Mouse (Mus musculus): ENCODE measurements around the gene Abhd12b. TPM values are rescaled to one million over a fixed set of nuclear protein-coding genes. Genes with fewer than 3 reads are reported as not detected.

Abhd12b gene
- not detected for total RNA-seq (2021)

DNA sequence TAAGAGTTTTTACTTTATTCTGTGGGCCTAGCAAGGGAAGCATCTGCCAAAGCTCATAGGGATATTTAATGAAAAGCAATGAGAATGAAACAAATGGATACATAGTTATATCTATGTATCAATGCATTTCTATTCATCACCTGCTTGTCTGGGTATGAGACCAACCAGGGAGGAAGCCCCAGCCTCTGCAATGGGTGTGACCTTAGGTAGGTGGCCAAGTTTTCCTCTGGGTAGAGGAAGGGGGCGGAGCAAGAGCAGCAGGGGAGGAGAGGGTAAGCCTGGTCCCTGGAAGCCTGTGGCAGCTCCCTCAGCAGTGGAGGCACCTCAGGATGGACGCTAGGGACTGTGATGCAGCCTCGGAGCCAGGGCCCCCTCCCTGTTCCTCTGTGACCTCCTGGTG is at the start of gene Abhd12b:
Gene Abhd12b, plus strand, starts transcription at position 301 of the 400 bp plus-strand sequence.
- intact Hi-C loops (cut with DNase I), result no loop called here
- no peak for DNase-seq

DNA sequence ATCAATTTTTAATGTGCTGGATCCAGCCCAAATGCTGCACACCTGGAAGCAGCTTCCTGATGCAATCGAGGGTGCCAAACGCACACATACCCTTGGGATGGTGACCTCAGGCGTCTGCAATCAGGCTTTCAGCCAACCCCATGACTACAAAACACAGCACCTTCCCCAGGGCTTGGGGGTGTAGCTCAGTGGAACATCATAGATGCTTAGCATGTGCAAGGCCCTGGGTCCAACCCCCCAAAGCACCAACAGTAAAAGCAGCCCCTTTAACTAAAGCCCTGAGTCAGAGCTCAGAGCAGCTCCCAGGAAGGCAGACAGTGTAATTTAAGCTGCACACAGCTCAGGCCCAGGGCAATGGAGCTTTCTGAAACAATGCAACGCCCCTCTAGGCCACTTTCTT is 49.7 kb upstream of the Abhd12b start:
- DNase-seq, result no peak
- intact Hi-C loops (cut with DNase I), result no loop called here

DNA sequence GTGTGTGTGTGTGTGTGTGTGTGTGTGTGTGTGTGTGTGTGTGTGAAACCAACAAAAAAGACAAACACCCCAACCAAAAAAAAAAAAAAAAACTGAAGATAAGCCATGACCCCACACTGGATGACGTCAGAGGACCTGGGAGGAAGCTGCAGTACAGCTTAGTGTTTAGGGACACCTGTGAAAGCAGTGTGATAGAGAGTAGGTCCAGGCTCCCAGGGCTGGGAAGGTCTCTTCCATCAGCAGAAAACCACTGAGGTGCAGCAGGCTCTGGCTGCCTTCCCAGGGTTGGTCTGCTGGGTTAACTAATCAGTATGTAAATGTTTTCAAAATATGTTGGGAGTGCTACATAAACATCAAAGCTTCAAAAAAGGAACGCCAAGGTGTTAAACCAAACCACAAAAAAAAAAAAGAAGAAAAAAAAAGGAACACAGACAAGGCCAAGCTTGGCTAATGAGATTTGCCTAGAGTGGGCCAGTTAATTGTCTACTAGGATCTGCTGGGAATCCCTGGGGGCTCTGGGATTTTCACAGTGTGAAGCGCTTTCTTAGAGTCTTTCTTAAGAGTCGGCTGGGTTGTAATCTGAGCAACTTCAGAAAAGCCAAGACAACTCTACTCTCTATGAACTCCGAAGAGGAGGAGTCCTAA is 49.0 kb upstream of the Abhd12b start:
- intact Hi-C loops (cut with DNase I), result no loop called here

DNA sequence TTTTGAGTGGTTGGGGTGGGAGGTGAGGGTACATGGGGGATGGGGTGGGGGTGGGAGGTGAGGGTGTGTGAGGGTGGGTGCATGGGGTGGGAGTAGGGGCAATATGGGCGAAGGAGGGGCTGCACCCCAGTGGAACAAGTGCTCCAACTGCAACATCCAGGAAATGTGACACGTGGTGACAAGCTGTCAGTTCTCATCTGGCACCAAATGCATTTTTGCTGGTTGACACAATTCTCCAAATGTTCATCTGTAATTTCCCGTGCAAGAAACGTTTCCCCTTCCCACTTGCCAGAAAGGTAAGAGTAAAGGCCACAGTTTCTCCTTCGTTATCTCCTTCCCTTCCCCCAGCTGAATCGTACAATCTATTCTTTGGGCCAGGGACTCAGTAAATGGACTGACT is 48.1 kb upstream of the Abhd12b start:
- no peak for DNase-seq
- intact Hi-C loops (cut with DNase I), result no loop called here

More for the DNA sequence above, 49.0 kb upstream of the Abhd12b start:
- no peak for DNase-seq

DNA sequence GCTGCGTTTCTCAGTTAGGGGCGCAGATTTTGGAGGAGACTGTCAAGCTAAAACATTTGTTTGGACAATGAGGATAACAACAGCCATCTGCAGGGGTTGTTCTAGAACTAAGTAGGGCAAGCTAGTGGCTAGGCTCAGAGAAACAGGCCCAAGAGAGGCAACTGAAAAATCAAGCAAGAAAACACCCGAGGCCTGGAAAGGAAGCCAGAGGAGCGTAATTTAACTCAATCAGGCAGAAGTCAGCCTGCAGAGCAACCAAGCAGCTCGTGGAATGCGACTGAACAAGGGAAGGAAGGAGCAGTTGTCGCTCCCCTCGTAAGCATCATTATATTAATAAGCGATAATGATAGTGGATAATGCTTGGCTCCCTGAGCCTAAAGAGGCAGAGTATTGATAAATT is 47.4 kb upstream of the Abhd12b start:
- intact Hi-C loops (cut with DNase I), result no loop called here
- no peak for DNase-seq

DNA sequence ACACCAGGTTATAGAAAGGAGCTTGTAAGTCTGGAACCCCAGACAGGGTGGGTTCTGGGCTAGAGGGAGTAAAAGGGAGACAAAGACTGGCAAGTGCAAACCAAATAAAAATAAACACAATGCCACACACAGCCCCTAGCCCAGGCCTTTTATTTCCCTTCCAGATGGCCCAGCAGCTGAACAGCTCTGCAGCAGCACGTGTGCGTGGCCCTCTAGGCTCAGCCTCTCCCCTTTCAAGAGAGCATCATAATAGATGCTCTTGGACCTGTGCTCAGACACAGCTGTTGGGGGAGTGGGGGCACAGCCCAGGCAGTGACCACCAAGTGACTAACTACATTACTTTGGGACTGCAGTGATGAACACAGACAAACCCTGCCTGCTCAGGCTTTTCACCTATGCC is 45.8 kb upstream of the Abhd12b start:
- intact Hi-C loops (cut with DNase I), result no loop called here
- DNase-seq, result no peak

DNA sequence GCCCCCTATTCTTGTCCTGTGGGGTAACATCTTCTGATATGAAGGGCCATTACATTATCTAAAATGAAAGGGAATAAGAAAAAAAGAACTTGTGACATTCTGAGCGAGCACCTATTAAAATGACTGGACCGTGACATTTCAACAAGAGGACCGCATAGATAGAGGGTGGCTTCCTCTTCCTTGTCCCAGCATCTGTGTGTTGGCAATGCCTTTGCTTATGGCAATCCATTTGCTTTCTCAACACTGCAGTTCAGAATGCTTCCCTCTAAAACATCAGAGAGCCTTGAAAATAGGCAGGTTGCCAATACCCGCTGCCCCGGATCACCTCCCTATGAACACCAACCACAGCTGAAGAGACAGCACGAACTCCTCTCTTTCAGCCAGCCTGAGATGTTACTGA is 44.0 kb upstream of the Abhd12b start:
- intact Hi-C loops (cut with DNase I), result no loop called here
- DNase-seq, result no peak

DNA sequence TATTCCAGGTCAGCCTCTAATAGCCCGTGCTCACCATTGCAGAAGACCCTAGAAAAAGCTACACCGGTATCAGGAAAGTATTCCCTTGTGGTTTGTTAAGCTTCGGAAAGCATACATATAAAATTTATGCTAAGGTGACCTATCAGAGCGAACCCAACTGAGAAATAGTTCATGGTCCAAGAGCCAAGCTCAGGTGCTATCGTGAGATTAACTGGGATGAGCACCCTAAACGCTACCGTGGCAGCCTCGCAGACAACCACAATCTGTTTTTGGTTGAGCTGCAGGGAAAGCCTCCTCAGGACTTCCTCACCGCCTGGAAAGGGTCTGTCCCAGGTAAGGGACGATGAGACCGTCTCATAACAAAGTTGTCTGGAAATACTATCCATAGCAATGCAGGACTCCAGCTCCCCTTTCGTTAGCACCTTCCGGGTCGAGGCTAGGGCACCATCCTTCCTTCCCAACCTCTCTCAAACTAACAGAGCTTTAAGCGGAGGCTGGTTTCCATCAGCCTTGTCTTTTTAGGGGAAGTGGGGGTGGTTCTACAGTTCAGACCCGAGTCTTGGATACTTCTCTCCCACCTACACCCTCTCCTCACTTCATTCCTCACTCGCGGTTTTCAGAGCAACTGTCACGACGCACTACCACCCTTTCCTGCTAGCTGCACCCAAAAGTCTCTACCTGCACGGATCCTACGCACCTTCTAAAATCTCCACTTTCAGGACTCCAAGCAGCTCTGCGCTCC is 43.4 kb upstream of the Abhd12b start:
- intact Hi-C loops (cut with DNase I), result no loop called here
- DNase-seq, result no peak

DNA sequence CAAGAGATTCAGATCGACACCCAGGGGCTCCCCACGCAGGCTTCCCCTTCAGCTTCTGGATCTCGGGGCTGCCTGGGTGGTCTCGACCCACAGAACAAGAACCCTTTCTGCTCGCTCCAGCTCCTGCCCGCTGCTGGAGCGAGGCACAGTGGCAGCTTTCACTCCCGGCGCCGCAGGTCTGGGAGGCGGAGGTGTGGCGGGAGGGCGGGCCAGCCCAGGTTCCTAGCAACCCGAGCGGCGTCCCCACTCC is 42.9 kb upstream of the Abhd12b start:
- intact Hi-C loops (cut with DNase I), result no loop called here
- peak in 1 of 2 experiments; percentile 22 for DNase-seq

DNA sequence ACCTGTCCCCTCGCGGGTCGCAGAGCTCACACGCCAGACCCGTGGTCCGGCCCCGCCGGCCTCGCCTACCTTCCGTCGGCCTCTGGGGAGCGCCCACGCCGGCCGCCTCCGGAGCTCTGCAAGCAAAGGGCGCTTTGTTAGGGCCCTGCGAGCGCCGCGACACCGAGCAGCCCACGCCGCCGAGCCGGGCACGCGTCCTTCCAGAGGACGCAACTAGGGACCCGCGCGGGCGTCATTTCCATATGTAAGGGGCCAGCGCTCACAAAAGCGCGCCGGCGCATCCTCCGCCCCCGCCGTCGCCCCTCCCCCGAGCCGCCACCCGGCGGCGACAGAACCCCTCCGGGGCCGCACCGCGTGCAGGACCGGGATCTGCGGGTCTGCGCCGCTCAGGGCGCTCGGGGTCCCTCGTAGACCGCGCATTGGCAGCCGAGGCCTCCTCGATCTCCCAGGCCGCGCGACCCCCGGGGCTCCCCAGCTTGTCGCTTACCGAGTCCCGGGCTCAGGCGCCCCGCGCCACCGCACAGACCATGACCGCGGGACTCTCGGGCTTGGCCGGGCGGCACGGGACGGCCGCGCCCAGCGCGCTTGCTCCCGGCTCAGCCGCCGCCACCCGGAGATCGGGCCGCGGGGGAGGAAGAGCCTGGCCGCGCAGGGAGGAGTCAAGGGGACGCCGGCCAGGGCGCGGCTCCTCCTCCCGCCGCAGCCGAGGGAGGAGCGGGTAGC is 42.4 kb upstream of the Abhd12b start:
- peak; percentile 79 to 87 for DNase-seq
- intact Hi-C loops (cut with DNase I), result loop anchor here (2.0 kb wide), 1 partner anchor 33 kb away; no protein-coding TSS in a partner anchor

DNA sequence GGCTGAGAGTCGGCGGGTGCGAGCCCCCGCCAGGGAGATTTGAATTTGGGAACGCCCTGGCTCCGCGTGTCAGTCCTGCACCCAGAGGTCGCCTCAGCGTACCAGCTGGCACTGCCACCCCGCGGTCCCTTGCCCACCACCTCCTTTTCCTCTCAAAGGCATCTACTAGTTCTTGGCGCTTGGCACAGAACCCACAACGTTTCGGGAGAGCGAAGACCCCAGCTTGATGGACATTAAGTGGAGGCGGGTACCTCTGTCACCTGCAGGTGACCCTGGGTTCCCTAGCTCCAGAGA is 41.9 kb upstream of the Abhd12b start:
- intact Hi-C loops (cut with DNase I), result loop anchor here (2.0 kb wide), 1 partner anchor 33 kb away; no protein-coding TSS in a partner anchor
- DNase-seq, result no peak

DNA sequence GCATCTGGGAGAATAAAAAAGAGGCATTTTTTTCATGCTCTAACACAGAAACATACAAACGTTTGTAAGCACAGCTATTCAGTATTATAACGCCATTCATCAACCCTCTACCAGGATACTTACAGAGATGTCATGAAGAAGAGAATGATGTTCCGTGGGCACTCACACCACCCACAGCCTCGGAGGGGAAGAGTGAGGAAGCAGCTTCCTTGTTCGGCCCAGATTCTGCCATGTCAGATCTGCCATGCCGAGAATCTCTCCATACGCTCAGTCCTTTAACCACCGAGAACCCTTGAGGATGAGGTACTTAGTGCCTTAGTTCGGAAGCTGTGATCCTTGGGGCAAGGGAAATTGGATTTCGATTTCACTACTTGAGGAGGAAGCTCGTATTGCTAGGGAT is 40.6 kb upstream of the Abhd12b start, which contains the start of gene Nin:
Gene Nin, minus strand, starts transcription at position 367 of the 400 bp plus-strand sequence.
- DNase-seq, result no peak
- intact Hi-C loops (cut with DNase I), result loop anchor here (2.0 kb wide), 1 partner anchor 31 kb away; no protein-coding TSS in a partner anchor

DNA sequence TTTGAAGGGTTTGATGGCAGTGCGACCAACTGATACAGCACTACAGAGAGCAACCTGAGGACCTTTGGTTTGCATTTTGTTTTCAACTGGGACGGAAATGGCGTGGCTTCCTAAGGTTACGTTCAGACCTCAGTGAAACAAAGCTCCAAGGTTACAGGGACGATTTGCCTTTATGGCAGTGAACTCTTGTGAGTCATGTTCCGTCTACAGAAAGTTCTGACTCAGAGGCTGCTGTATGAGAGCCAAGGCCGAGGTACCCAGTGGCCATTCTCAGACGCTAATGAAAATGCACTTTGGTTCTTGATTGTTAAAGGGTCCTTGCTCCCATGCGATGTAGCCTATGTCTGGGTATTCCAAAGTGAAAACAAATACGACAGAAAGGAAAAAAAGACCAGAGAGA is 36.8 kb upstream of the Abhd12b start:
- intact Hi-C loops (cut with DNase I), result no loop called here

DNA sequence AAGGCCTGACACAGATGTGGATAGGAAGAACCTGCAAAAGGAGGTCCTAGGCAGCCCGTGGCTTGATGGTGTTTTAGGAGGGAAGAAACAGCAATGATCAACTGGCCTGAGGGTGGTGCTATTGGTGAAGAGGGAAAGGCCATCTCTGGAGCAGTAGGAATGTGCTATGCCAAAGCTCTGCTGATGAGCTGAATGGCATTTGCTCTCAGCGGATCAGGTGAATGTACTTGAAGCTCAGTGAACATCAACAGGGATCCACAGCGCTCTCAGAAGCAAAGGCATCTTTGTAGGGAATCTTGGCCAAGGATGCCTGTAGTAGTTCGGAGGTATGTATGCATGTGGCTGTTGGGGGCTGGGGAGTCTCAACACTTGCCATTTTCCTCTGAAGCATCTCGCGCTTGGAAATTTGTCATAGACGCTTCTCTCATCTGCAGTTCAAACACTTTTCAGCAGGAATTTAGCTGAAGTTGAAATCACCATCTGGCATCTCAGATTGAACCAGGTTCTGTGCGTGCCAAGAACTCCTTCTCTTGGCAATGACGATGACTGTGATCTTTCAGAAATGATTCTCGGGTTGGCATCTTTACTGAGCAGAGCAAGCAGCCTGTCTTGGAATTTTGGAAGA is 35.1 kb upstream of the Abhd12b start:
- no peak for DNase-seq
- intact Hi-C loops (cut with DNase I), result no loop called here

More for the DNA sequence above, 36.8 kb upstream of the Abhd12b start:
- no peak for DNase-seq

DNA sequence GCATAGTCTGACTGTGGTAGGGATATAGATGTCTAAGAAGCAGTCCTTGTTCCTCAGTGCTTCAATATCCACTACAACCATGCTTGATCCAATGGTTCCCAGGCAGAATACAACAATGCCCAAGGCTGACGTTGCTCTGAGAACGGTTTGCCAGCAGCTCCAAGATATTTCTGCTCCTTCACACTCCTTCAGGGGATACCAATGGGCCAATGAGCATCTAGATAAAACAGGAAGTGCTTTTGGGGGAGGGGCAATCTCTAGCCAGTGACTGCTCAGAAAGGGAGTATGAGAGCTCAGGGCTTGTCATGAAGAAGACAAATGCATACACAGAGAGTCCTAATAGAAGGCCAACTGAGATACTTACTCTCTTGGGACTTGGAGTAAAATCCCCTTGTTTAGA is 34.4 kb upstream of the Abhd12b start:
- intact Hi-C loops (cut with DNase I), result no loop called here
- no peak for DNase-seq

DNA sequence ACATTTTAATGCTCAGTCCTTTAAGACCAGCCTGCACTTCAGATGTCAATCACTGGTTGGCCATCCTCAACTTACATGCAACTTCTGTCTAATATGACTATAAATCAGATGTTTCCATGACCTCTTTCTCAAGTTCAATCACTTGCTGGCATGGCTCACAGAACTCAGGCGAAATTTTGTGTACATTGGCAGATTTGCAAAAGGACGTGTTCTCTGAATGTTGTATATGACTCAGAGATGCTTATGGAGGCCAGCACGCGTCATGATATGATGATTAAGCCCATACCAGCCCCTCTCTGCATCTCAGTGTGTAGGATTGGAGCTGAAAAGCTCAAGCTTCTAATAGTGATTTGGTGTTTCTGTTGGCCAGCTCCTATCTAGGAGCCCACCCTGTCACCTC is 27.3 kb upstream of the Abhd12b start:
- DNase-seq, result no peak
- intact Hi-C loops (cut with DNase I), result no loop called here

DNA sequence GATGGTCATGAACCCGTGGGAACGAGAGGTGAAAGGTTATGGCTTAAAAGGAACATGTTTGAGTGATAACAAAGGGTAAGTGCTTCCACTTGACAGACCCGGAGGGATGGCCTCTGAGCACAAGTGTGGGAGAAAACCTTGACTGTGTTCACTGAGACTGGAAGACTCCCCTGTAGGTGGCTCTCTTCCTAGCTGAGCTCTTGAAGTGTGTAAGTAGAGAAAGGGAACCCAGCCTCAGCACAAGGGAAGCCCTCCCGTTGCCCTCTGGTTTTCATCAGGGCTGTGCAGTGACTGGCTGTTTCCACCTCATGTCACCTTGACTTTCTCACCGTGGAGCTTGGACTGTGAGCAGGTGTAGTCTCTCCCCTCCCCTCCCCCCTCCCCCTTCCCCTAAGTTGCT is 24.8 kb upstream of the Abhd12b start:
- intact Hi-C loops (cut with DNase I), result no loop called here

DNA sequence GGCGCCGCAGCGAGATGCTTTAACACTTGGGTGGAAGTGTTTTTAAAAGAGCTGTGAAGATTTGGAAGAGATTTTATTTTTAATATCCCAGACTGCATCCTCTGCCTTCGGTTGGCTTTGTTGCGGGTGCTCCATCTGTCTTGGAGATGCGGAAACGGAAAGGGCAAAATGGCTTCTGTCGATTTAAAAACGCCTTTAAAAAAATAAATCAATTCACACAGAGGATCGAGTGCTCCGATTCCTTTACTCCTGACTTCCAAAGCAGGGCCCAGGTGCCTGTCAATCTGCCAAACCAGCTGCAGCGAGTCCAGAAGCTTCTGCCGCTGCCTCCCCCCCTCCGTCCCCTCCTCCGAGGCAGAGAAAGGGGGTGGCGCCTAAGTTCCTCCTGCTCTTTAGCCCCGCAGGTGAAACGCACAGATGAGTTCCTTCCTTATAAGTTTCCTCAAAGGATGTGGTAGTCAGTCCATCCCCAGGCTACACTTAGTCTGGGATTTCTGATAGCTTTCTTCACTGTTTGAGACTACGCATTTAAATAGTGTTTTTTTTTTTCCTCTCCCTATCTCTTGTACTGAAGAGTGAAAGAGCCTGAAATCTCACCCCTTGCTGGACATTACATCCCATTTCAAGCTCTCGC is 22.8 kb upstream of the Abhd12b start:
- no peak for DNase-seq
- intact Hi-C loops (cut with DNase I), result no loop called here

More for the DNA sequence above, 24.8 kb upstream of the Abhd12b start:
- DNase-seq, result no peak

DNA sequence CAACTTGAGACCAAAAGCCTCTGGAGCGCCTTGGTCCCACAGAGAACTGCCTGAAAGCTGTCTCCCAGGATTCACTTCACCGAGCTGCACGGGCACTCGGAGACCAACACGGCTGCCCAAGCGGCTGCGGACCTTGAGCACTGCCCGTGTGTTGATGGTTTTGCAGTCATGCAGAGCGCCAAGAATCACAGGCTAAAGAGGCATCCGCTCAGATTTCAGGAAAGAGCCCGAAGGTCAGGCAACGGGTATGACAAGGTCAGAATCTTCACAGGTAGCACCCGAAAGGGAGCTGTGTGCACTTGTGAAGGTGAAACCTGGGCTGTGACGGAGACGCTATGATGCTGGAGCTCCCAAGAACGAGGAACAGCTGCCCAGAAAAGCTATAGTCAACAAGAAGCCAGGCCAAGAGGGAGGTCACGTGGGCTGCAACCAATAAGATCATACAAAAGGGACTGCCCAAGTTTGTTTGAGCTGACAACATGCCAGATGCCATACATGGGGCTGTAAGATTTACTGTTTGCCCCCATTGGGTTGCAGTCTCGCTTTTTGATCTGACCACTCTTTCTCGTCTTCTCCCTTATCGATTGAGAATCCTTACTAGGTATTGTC is 19.2 kb upstream of the Abhd12b start:
- no peak for DNase-seq
- intact Hi-C loops (cut with DNase I), result no loop called here

DNA sequence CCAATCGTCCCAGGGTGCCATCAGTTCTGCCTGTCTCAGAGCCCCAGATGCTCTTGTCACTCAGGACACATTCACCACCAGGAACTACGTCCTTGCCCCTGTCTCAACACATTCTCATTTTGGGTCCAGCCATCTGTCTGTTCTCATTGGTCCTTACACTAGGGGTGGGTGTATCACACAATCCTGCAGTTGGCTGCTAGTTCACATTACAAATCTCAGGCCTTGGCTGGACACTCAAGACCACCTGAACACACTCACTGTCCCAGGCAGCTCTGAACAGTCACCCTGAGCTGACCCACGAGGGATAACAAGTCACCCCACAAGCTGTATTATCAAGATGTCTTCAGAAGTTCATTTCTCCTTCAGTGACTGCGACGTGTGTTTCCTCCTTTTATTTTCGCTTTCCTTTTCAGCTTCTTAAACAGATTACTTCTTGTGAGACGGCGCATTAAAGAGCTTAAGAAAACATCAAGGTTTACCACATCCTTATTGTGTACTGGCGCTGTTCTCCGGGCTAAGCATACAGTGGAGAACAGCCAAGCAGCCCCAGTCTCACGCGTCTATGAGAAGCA is 17.7 kb upstream of the Abhd12b start:
- DNase-seq, result peak in 1 of 2 experiments; percentile 11
- intact Hi-C loops (cut with DNase I), result no loop called here
